Comparison of ENCODE assay signal across 8 mouse cellular contexts in the genomic region with DNA sequence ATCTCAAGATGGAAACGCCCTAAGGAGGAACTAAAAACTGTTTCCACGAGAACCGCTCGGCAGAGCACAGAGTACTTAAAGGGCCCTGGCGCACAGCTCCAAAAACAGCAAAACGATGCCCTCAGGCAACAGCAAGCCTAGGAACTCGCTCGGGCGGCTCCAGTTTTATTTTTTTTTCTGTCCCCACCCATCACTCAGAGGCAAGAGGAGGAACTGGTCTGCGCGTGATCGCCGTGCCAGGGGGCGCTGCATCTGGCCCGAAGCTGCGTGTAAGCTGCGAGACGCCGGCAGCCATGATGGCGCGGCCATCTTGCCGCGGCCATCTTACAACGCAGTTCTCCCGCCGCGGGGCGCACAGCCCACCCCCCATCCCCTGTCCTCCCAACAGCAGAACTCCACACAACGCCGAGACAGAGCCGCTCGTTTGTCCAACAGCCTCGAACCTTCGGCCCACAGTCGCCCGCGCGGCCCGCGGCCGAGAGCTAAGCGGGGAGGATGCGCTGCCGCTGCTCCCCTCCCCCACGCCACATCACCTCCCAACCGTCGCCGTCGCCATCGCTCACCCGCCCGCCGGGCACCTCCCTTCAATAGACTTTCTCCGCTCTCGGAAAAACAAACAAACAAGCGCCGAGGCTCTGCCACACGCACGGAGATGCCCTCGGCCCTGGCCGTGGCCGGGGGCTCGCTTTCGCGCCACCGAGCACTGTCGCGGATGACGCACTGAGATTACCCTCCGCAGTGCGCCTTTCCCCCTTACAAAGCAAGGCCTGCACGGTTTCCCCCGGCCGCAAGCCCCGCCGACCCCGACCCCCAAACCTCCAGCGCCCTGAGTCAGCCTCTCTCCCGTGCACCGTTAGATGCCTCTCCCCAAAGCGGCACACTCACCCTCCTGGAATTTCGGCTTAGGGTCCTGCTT. TPM values are rescaled to one million over a fixed set of nuclear protein-coding genes. Genes with fewer than 3 reads are reported as not detected.
DNase-seq lines count a peak whose midpoint lies in the region; ATAC-seq and TF ChIP-seq lines count a peak whose summit lies in the region.

No protein-coding gene starts in this region.

- H3K27me3 ChIP-seq in hindbrain, embryonic 16.5 days (replicated peaks; ENCODE audit: control insufficient read depth, insufficient read depth, low read length) = no peaks in the 10 kb centered on the region

- peak overlapping the region; percentile 96 for H3K4me2 ChIP-seq in hindbrain, embryonic 16.5 days (ENCODE audit: low read length)

- H3K4me1 ChIP-seq in hindbrain, embryonic 16.5 days (ENCODE audit: control insufficient read depth, insufficient read depth, low read depth, low read length) = peaks cover 15% of the 10 kb centered on the region

- no peaks in the 10 kb centered on the region for H3K9me3 ChIP-seq in hindbrain, embryonic 16.5 days (ENCODE audit: control insufficient read depth, low read length)

- H3K4me3 ChIP-seq in hindbrain, embryonic 16.5 days (ENCODE audit: low read length) = peak overlapping the region; percentile 78
- H3K4me3 ChIP-seq in left cerebral cortex, adult 2 months = peak overlapping the region; percentile 98

- intact Hi-C loops in left cerebral cortex, adult 2 months (cut with DNase I) = loop anchor here (1.0 kb wide), 1 partner anchor 12 kb away; no protein-coding TSS in a partner anchor

- peak overlapping the region; percentile 92 for H3K9ac ChIP-seq in hindbrain, embryonic 16.5 days (ENCODE audit: low read depth, low read length)

- ATAC-seq in hindbrain, embryonic 16.5 days = peak; percentile 76
- peak; percentile 80 for ATAC-seq in megakaryocyte, adult 5-6 weeks (ENCODE audit: poor library complexity, severe bottlenecking)

- H3K36me3 ChIP-seq in hindbrain, embryonic 16.5 days (ENCODE audit: control insufficient read depth, insufficient read depth, low read length) = no peaks in the 10 kb centered on the region

- TF ChIP-seq CTCF in left cerebral cortex, adult 2 months (IDR thresholded peaks at IDR 0.05) = peak; percentile 69

- H3K27ac ChIP-seq in hindbrain, embryonic 16.5 days (ENCODE audit: low read depth, low read length) = peak overlapping the region; percentile 99
- peak overlapping the region; percentile 100 for H3K27ac ChIP-seq in left cerebral cortex, adult 2 months

- DNase-seq in WW6 (ENCODE audit: low read depth, low spot score) = peak; percentile 78
- peak; percentile 66 to 86 for DNase-seq in cerebellum, postnatal 4 days (ENCODE audit: low spot score in 2 of 2)
- DNase-seq in gastrocnemius, adult 18-20 months (ENCODE audit: low spot score) = peak; percentile 90
- DNase-seq in left cerebral cortex, adult 2 months (ENCODE audit: extremely low spot score in 1 of 2, low spot score in 2 of 2) = peak; percentile 88 to 91
- peak; percentile 90 to 94 for DNase-seq in right cerebral cortex, adult 2 months (ENCODE audit: low spot score in 2 of 2)
- DNase-seq in urinary bladder, postnatal 14 days (ENCODE audit: low spot score) = peak; percentile 94

- under 1% methylated on average over 82 of the region's 82 CpGs for WGBS in hindbrain, embryonic 16.5 days

RNA-seq across cellular contexts. Expression of a gene that starts 0.7 kb away (rescaled TPM):
- total RNA-seq in gastrocnemius, adult 18-20 months (2021) = 100 to 1,000 TPM; 168 to 191 TPM
- 538 and 570 TPM in 2 replicates for polyA plus RNA-seq in hindbrain, embryonic 16.5 days (2015; fragmentation: Nextera tagmentation; extraction: Ambion mirVana)
- total RNA-seq in left cerebral cortex, adult 2 months (2021) = 100 to 1,000 TPM; 422 to 465 TPM
- total RNA-seq in megakaryocyte, adult 5-6 weeks (2015) = 322 and 341 TPM in 2 replicates
- 148 and 202 TPM in 2 replicates for total RNA-seq in megakaryocyte, adult 5-6 weeks (2017)

RNA-seq across cellular contexts. Expression of a gene that starts 49.0 kb away (rescaled TPM):
- total RNA-seq in gastrocnemius, adult 18-20 months (2021) = under 1 TPM; 0.21 to 0.23 TPM
- polyA plus RNA-seq in hindbrain, embryonic 16.5 days (2015; fragmentation: Nextera tagmentation; extraction: Ambion mirVana) = 4.9 and 9.4 TPM in 2 replicates
- total RNA-seq in left cerebral cortex, adult 2 months (2021) = under 1 TPM; 0.29 to 0.63 TPM
- not detected in 2 replicates for total RNA-seq in megakaryocyte, adult 5-6 weeks (2015)
- total RNA-seq in megakaryocyte, adult 5-6 weeks (2017) = 0.24 TPM in 1 of 2 replicates, not detected in the other

RNA-seq across cellular contexts. Expression of a gene that starts 60.0 kb away (rescaled TPM):
- total RNA-seq in gastrocnemius, adult 18-20 months (2021) = 10 to 100 TPM; 10.2 to 10.8 TPM
- polyA plus RNA-seq in hindbrain, embryonic 16.5 days (2015; fragmentation: Nextera tagmentation; extraction: Ambion mirVana) = 32.2 and 40.1 TPM in 2 replicates
- 10 to 100 TPM; 14.1 to 18.9 TPM for total RNA-seq in left cerebral cortex, adult 2 months (2021)
- 677 and 692 TPM in 2 replicates for total RNA-seq in megakaryocyte, adult 5-6 weeks (2015)
- total RNA-seq in megakaryocyte, adult 5-6 weeks (2017) = 321 and 348 TPM in 2 replicates

Comparison
In these comparisons a context has a peak if more than half of its experiments do, and no peak if none do; other contexts are left out.
1. Peak in every context shown above with its lines: DNase-seq, ATAC-seq, H3K4me3 ChIP-seq and H3K27ac ChIP-seq.
2. RNA of a gene that starts 60.0 kb away (total RNA-seq): 321 to 692 TPM in megakaryocyte, adult 5-6 weeks; 14.1 to 18.9 TPM in left cerebral cortex, adult 2 months and 10.2 to 10.8 TPM in gastrocnemius, adult 18-20 months; every median in the first group is over 10 times any median in the second.